Mouse (Mus musculus) gonadal fat pad, adult 2 months (tissue): ENCODE measurements around the gene Kif1bp. TPM values are rescaled to one million over a fixed set of nuclear protein-coding genes. Genes with fewer than 3 reads are reported as not detected.
"Not testable (repeated sequence)": the region's sequence is repeated elsewhere in the genome, so short reads cannot be mapped to it uniquely, and the experiment has no call there.

ENCODE experiments used
- DNase-seq: peaks from one replicate; pipeline ENCODE4 v3.0.0-alpha.2; 2012; ENCODE audit warnings: low read depth
- polyA plus RNA-seq: library from polyadenylated mRNA; depleted of rRNA; stranded (reverse); fragments of >200 nt; gene quantifications from 2 replicates; pipeline ENCODE4 v1.2.3, GENCODE M21; 2012; rRNA removed

Gene Kif1bp
- polyA plus RNA-seq, 1 experiment = 26.0 TPM

DNA sequence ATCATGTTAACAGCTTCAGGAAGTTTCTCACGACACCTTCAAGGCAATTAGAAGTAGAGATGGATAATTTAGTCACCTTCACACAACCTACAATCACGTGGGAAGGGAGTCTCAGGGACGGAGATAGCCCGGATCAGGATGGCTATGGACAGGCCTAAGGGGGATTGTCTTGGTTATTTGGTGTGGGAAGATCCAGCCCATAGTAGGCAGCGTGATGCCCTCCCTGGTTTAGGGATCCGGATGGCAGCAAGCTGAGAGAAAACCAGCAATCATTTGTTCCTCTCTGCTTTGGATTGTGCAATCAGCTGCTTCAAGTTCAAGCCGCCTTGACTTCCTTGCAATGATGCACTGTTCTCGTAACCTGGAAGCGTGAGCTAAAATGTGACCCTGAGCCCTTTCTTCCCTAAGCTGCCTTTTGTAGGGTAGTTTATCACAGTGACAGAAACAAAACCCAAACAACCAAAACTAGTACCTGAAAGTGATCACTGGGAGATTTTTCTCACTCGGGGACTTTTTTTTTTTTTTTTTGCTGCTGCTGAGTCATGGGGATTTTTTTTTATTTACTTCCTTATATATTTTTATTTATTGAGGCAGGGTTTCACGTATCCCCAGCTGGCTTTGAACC is 69.1 kb downstream of the Kif1bp start:
- DNase-seq = no peak

DNA sequence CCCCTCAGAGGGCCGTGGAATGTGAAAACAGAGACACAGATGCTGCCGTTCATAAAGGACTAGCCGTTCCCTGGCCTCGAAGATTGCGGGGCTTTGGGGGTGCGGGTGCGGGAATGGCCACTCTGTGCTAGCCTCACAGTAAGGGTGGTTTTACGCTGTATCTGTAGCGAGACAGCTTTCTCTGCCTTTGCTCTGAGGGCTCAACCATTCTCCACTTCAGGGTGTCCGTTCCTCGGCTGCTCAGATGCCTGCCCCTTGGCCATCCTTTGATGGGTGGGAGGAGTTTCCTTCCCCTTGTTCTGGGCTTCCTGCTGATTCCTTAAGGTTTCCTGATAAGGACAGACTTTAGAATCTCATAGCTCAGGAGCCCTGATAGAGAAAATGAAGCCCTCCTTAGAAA is 69.8 kb downstream of the Kif1bp start:
- DNase-seq = no peak

DNA sequence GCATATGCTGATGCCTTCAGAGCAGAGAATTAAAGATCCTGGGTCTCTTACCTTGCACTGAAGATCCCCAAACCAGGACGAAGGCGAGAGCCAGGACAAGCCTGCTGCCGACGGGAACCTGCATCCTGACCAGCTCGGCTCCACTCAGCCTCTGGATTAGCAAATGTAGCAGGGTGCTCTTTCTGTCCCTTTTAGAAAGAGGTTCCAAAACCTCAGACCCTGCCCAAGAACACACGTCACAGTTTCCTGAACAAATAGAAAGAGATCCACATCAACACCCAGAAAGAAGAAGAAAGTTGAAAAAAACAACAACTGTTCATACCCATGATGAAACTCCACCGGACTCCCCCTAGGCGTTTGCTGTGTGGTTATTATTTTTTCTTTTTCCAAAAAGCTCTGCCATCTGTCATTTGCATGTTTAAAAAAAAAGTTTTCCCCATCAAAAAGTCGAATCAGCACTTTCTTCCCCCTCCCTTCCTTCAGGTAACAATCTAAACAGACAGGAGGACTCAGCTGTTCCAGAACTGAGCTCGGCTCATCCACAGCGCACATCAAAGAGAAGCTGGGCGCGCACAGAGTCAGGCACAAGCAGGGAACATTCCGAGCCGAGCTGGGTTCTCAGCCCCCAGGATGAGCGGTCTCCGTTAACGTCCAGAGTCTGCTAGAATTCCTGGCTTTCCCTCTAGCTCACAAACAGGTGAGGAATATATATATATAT is 70.5 kb downstream of the Kif1bp start:
- DNase-seq = no peak

DNA sequence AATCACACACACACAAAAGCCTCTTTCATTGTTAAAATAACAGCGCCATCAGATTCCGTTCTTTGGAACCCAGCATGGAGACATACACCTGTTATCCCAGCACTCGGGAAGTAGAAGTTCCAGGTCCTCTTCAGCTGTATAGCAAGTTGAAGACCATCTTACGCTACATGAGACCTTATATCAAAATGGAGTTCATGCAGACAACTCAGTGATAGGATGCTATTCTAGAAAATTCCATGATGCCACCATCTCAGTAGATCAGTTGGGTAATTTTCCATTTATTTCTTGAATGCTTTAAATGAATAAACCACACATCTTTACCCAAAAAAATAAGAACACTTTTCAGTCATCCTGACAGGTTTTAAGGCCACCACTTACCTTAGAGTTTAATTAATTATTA is 71.2 kb downstream of the Kif1bp start:
- no peak for DNase-seq

DNA sequence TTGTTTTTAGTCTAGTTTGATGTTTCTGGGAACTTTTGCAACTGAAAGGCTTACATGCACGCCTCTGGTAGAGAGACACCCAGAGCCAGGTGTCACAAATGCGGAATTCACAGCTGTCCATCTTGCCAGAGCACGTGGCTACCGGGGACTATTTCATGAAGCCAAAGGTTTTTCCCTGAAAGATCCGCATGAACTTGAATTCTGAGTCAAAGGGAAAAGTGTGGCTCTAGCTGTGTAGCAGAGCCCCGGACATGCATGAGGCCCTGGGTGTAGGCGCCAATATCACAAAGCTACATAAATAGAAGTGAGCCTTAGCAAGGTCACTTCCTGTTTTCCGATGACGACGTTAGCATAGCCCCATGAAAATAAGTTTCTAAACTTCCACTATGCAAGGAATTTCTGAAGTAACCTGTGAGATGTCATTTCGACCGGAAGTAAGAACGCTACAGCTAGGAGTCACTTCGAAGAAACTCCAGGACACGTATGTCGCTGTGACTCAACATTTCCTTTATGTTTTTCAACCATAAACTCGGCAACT is 72.2 kb downstream of the Kif1bp start:
- DNase-seq = no peak

DNA sequence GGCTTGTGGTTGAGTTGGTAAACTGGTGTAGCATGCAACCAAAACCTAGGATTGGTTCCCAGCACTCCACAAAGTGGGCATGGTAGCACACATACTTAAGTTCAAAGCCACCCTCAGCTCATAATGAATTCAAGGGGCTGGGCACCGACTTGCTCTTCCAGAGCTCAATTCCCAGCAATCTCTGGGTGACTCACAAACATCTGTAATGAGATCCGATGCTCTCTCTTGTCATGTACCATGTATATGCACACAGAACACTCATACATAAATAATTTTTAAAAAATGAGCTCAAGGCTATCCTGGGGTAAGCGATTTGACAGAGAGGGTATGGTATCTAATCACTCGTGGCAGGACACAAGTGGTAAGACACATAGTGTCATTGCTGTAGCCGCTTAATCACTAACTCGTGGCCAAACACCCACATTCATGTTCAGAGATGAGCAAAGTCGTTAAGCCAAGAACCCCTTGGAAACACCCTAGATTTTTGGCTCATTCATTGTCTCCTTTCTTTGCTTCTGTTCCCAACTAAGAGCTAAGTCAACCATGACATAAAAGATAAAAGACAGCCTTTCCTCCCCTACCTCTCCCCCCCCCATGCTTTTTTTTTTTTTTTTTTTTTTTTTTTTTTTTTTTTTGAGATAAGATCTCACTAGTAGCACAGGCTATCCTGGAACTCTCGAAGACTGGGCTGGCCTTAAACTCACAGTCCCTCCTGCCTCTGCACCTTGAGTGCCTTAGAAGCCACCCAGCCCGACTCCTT is 72.9 kb downstream of the Kif1bp start:
- no peak for DNase-seq

DNA sequence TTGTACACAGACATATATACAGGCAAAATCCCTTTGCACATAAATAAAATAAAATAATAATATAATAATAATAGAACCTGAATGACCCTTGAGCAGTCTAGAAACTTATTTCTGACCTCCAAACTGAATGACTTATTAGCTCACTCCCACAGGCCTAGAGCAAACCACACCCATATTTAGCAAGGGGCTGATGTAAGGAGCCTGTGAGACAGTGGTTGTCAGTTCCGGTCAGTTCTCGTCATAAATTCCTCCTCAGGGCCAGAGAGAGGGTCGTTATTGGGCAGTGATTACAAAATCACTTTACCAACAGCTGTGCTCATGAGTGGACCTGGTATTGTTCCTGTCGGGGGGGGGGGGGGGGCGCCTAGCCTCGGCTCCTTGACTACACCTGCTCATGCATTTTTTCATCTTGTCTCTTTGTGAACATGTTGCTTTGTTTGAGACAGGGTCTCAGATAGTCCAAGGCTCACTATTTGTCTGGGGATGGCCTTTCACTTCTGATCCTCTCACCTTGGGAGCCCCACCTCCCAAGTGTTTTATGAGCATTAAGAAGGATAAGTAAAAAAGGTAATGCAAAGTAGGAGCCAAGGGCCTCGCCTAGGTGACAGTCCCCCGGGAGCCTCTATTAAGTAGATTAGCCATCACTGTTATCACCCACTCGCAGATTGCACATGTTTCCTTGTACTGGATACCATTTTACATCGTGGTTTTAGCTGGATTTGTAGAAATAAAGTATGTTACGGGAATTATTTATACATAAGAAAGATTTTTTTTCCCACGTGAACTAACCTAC is 74.2 kb downstream of the Kif1bp start:
- DNase-seq = no peak

DNA sequence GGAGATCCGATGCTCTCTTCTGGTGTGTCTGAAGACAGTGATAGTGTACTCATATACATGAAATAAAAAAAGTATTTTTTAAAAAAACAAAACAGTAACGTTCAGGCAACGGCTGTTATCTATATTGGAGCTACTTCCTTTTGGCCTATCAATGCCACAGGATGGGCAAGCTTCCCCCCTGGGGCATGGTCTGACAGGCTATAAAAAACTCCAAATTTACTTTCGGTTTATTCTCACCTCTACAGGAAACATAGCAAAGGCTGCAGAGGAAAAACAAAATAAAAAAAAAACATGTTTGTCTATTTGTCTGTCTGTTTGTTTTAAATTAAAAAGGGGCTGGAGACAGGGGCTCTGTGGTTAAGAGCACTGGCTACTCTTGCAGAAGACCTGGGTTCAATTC is 74.9 kb downstream of the Kif1bp start:
- no peak for DNase-seq

DNA sequence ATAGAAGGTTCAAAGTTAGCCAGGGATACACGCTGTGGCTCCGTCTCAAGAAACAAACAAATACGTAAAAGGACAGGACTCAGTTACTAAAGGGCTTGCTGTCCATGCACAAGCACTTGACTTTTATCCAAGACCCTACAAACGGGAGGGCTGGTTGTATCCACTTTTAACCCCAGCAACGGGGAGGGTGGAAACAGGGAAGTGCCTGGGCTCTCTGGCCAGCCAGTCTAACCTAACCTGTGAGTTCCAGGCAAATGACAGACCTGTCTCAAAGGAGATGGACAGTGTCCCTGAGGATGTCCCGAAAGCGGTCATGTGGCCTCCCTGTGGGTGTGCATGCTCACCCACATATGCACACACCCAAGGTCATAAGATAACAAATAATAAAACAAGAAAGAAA is 76.3 kb downstream of the Kif1bp start:
- no peak for DNase-seq

DNA sequence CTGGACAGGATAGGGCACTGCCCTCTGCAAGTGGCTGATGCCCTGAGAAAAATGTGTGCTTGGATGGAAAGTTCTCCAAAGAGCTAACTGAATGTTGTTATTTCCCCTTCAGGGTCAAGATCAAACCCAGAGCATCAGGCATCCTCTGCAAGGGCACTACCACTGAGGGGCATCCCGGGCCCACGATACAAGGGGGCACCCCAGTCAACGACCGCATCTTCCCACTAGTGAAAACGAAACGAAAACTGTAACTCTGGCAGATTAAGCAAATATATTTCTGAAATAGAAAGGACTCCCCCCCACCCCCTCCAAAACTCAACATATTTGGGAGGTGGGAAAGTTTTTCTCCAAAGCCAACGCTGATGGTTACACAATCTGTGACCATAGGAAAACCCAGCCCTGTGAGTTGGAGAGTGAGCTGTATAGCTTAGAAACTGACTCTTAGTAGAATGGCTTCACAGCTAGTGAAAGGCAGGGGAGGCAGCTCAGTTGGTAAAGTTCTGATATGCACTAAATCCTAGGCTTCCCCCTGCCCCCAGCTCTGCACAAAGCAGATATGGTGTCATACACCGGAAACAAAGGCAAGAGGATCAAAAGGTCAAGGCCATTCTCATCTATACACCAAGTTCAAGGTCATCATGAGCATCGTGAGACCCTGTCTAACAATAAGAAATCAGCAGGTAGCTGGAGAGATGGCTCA is 77.2 kb downstream of the Kif1bp start:
- DNase-seq = no peak

DNA sequence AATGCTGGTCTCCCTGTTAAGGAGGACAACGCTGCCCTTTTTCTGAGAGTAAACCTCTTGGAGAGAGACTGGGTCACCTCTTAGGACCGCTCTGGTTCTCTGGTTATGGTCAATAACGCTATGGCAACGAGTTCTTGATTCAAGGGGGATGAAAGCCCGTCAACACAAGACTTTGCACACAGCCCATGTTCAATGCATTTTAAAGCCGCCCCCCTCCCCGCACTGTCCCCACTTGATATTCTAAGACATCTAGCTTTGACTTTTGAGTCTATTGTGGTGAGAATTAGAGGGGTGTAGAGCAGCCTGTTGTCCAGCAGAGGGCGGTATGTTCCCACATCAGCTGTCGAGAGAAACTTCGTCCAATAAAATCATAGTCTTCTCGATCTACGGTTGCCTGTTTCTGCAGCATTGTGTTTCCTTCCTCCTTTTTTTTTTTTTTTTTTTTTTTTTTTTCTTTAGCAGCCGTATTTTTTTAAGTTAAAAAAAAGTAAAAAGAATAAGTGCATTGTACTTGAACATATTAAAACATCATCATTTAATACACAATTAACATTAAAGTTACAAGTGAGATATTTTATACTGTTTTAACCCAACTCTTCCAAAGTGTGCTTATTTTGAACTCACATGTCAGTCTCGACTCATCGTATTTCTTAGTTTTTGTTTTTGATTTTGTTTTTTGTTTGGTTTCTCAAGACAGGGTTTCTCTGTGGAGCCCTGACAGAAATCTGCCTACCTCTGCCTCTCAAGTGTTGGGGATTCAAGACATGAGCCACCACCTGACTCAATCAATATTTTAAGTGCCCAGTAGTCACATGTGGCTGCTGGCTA is 78.0 kb downstream of the Kif1bp start:
- DNase-seq = no peak

DNA sequence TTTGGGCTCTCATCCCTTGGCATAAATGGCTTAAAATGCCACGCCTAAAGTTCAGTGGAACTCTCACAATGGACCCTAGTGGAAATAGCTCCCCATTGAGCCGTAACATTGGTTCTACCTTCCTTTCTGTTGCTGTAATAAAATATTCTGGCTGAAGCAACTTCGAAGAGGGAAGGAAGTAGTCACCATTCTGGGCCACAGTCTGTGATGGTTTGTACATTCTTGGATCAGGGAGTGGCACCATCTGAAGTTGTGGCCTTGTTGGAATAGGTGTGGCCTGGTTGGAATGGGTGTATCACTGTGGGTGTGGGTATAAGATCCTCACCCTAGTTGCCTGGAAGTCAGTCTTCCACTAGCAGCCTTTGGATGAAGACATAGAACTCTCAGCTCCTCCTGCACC is 86.6 kb downstream of the Kif1bp start:
- DNase-seq = not testable (repeated sequence)

Other genes starting within 250 kb of the Kif1bp start
- gene Hk1, start 198.5 kb downstream of the Kif1bp start, polyA plus RNA-seq = 22.4 and 33.7 TPM in 2 replicates
- 0.12 and 0.16 TPM in 2 replicates for gene Hkdc1, start 156.0 kb downstream of the Kif1bp start, polyA plus RNA-seq
- gene 4930507D05Rik, start 129.0 kb downstream of the Kif1bp start, polyA plus RNA-seq = 0.36 and 0.44 TPM in 2 replicates
- 16.6 and 17.1 TPM in 2 replicates for gene Supv3l1, start 128.7 kb downstream of the Kif1bp start, polyA plus RNA-seq
- 15.8 and 16.5 TPM in 2 replicates for gene Vps26a, start 91.7 kb downstream of the Kif1bp start, polyA plus RNA-seq
- gene Srgn, start 51.0 kb downstream of the Kif1bp start, polyA plus RNA-seq = 54.0 and 55.6 TPM in 2 replicates
- gene Ddx21, start 23.8 kb upstream of the Kif1bp start, polyA plus RNA-seq = 13.8 and 15.6 TPM in 2 replicates
- 19.5 and 24.8 TPM in 2 replicates for gene Ddx50, start 72.8 kb upstream of the Kif1bp start, polyA plus RNA-seq
- gene Stox1, start 147.7 kb upstream of the Kif1bp start, polyA plus RNA-seq = 1.3 and 1.4 TPM in 2 replicates
- 62.2 and 72.1 TPM in 2 replicates for gene Ccar1, start 213.8 kb upstream of the Kif1bp start, polyA plus RNA-seq